14 mouse cellular contexts compared by ENCODE assay signal in genomic region chr11:34888374-34889136, GRCm38 (mm10).
"Had no signal": no experiment of that assay in that cellular context is flagged by ENCODE, and none has a peak within 500 bp of the region (broad histone marks: within the 10 kb centered on the region; RNA-seq: fewer than 3 reads in every experiment).

No protein-coding gene starts in this region.

- H3K36me3 ChIP-seq: kidney, embryonic 15.5 days; liver, embryonic 13.5 days; midbrain, embryonic 10.5 days had no signal

- H3K27me3 ChIP-seq: kidney, embryonic 15.5 days; liver, embryonic 13.5 days; megakaryocyte, embryonic 14.5 days had no signal

- H3K27ac ChIP-seq: kidney, embryonic 15.5 days; left cerebral cortex, adult 2 months; liver, embryonic 13.5 days; midbrain, embryonic 10.5 days had no signal

- ATAC-seq: lung, postnatal 0 days had no signal

- H3K4me1 ChIP-seq: kidney, embryonic 15.5 days; liver, embryonic 13.5 days; midbrain, embryonic 10.5 days had no signal

- H3K9me3 ChIP-seq: kidney, embryonic 15.5 days; liver, embryonic 13.5 days; megakaryocyte, embryonic 14.5 days; midbrain, embryonic 10.5 days had no signal

- H3K4me2 ChIP-seq: kidney, embryonic 15.5 days; liver, embryonic 13.5 days had no signal

- DNase-seq: kidney, adult 8-10 months; kidney, postnatal 10 days; kidney, postnatal 36 days; layer of hippocampus, postnatal 36 days; liver, embryonic 13.5 days; lung, adult 2 months; lung, postnatal 36 days; midbrain, embryonic 14.5 days; thymus, postnatal 25 days had no signal

- H3K9ac ChIP-seq: kidney, embryonic 15.5 days; liver, embryonic 13.5 days had no signal

- H3K4me3 ChIP-seq: kidney, embryonic 15.5 days; left cerebral cortex, adult 2 months; liver, embryonic 13.5 days; megakaryocyte, embryonic 14.5 days; midbrain, embryonic 10.5 days had no signal
